Mouse (Mus musculus) midbrain, embryonic 12.5 days (tissue): ENCODE measurements at regions not wholly inside any gene's neighbourhood (a gene's known extent, or its start where the extent isn't known, plus 50 kb on each side); places are given as distances from the start of the nearest gene placed in this dataset.

Experiments used
- ATAC-seq: fragments of 200-750 bp; cut with Nextera tagmentation; 2 replicates; pipeline ENCODE4 v1.8.0; 2017; ENCODE audit warnings: low read depth, moderate TSS enrichment, moderate library complexity; ENCODE audit not compliant: low FRiP score
- H3K27ac ChIP-seq: fragments of 300-500 bp; sonication (generic); replicated peaks from 2 replicates; pipeline ENCODE4 v1.5.1; 2016; ENCODE audit warnings: mild to moderate bottlenecking
- H3K27me3 ChIP-seq: fragments of 300-500 bp; sonication (generic); 2 replicates; pipeline ENCODE4 v1.6.1; 2016; ENCODE audit warnings: mild to moderate bottlenecking
- H3K36me3 ChIP-seq: fragments of 300-500 bp; sonication (generic); 2 replicates; pipeline ENCODE4 v1.6.1; 2016
- H3K4me1 ChIP-seq: fragments of 300-500 bp; sonication (generic); 2 replicates; pipeline ENCODE4 v1.6.1; 2016
- H3K4me2 ChIP-seq: fragments of 300-500 bp; sonication (generic); replicated peaks from 2 replicates; pipeline ENCODE4 v1.6.1; 2016; ENCODE audit warnings: mild to moderate bottlenecking, moderate library complexity
- H3K4me3 ChIP-seq: fragments of 300-500 bp; sonication (generic); 2 replicates; pipeline ENCODE4 v1.5.1; 2016; ENCODE audit warnings: mild to moderate bottlenecking
- H3K9ac ChIP-seq: fragments of 300-500 bp; sonication (generic); replicated peaks from 2 replicates; pipeline ENCODE4 v1.6.1; 2016; ENCODE audit warnings: mild to moderate bottlenecking, moderate library complexity
- H3K9me3 ChIP-seq: fragments of 300-500 bp; sonication (generic); 2 replicates; pipeline ENCODE4 v1.6.1; 2016; ENCODE audit warnings: mild to moderate bottlenecking
- WGBS: fragments of 180-500 bp; shearing (Covaris S2); methylation state at CpG from one replicate; pipeline ENCODE4 v1.1.7; 2016; 5-methylcytosine and 5-hydroxymethylcytosine counted together

DNA sequence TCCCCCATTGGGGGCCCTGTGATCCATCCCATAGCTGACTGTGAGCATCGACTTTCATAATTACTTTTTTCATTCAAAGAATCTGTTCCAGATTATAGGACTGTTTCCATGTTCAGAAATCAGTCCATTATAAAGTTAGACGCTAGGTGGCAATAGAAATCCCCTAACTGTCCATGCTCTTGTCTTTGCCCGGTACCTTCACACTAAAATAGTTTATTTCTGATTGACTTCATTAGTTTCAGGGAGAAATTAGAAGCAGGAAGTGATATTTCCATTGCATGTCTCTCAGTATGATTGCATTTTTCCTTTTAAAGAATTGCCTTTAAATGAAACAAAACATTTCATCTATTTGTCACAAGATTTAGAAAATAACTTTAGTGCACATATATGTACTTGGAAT lies 131.7 kb downstream of the Fbxo8 start:
- H3K36me3 ChIP-seq: no peaks in the 10 kb centered on the region
- WGBS: 21% methylated on average over 3 of the region's 3 CpGs

GRCm38 (mm10) chr8:56684352-56684751 lies 133.5 kb downstream of the Fbxo8 start:
- H3K4me3 ChIP-seq: no peak overlapping the region
- no peak for ATAC-seq
- WGBS: 89% methylated on average over 7 of the region's 7 CpGs

More for the DNA sequence above, 131.7 kb downstream of the Fbxo8 start:
- no peak overlapping the region for H3K4me3 ChIP-seq
- no peak overlapping the region for H3K27ac ChIP-seq
- H3K4me2 ChIP-seq: no peak overlapping the region
- no peak overlapping the region for H3K9ac ChIP-seq
- H3K27me3 ChIP-seq: no peaks in the 10 kb centered on the region
- H3K9me3 ChIP-seq: no peaks in the 10 kb centered on the region
- H3K4me1 ChIP-seq: no peaks in the 10 kb centered on the region
- no peak for ATAC-seq

DNA sequence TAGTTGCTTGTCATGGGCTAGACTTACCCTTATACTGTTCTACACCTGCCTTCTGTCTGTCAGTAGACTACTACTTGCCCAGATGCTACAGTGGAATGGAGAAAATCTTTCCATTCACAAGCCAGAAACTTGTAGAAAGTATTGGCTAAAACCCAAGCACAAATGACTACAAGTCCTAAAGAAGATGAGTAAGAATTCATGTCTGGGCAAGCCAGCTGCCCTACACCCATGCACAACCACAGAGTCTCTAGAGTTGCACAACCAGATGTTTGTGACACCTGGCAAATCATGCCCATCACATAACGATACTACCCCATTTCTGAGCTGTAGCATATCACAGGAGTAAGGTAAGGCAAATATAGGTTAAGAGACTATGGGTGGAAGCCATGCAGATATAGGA lies 144.5 kb downstream of the Fbxo8 start:
- ATAC-seq: no peak
- WGBS: 93% methylated on average over 1 of the region's 1 CpGs
- Histone ChIP-seq H3K36me3 (no peaks in the 10 kb centered on the region), H3K9me3 (no peaks in the 10 kb centered on the region), H3K4me3 (no peak overlapping the region), H3K27me3 (no peaks in the 10 kb centered on the region), H3K4me1 (no peaks in the 10 kb centered on the region), H3K4me2 (no peak overlapping the region), H3K9ac (no peak overlapping the region), H3K27ac (no peak overlapping the region)

More at GRCm38 (mm10) chr8:56684352-56684751, 133.5 kb downstream of the Fbxo8 start:
- H3K4me2 ChIP-seq: no peak overlapping the region
- no peaks in the 10 kb centered on the region for H3K27me3 ChIP-seq
- H3K9me3 ChIP-seq: no peaks in the 10 kb centered on the region
- no peaks in the 10 kb centered on the region for H3K36me3 ChIP-seq
- H3K4me1 ChIP-seq: no peaks in the 10 kb centered on the region
- no peak overlapping the region for H3K27ac ChIP-seq
- H3K9ac ChIP-seq: no peak overlapping the region

- WGBS: 86% methylated on average over 2 of the region's 2 CpGs
Observed at GRCm38 (mm10) chr8:56700580-56701145, 149.8 kb downstream of the Fbxo8 start.

GRCm38 (mm10) chr8:56706377-56706776 lies 155.5 kb downstream of the Fbxo8 start:
- 29% methylated on average over 10 of the region's 10 CpGs for whole genome bisulfite sequencing
- Histone ChIP-seq H3K4me1 (peaks cover 15% of the 10 kb centered on the region), H3K4me3 (0 out of 2 replicates have a peak overlapping the region, but pooled peaks have one; percentile 14), H3K27ac (0 out of 2 replicates have a peak overlapping the region, but pooled peaks have one; percentile 52), H3K27me3 (no peaks in the 10 kb centered on the region), H3K4me2 (peak overlapping the region; percentile 49), H3K36me3 (no peaks in the 10 kb centered on the region), H3K9ac (no peak overlapping the region), H3K9me3 (no peaks in the 10 kb centered on the region)
- no peak; the same call in 1 of the 2 replicates for ATAC-seq

More at GRCm38 (mm10) chr8:56700580-56701145, 149.8 kb downstream of the Fbxo8 start:
- no peaks in the 10 kb centered on the region for H3K9me3 ChIP-seq
- H3K4me3 ChIP-seq: no peak overlapping the region
- no peak overlapping the region for H3K27ac ChIP-seq
- H3K36me3 ChIP-seq: no peaks in the 10 kb centered on the region
- no peak for ATAC-seq
- H3K9ac ChIP-seq: no peak overlapping the region
- H3K4me2 ChIP-seq: no peak overlapping the region
- no peaks in the 10 kb centered on the region for H3K27me3 ChIP-seq
- H3K4me1 ChIP-seq: no peaks in the 10 kb centered on the region

DNA sequence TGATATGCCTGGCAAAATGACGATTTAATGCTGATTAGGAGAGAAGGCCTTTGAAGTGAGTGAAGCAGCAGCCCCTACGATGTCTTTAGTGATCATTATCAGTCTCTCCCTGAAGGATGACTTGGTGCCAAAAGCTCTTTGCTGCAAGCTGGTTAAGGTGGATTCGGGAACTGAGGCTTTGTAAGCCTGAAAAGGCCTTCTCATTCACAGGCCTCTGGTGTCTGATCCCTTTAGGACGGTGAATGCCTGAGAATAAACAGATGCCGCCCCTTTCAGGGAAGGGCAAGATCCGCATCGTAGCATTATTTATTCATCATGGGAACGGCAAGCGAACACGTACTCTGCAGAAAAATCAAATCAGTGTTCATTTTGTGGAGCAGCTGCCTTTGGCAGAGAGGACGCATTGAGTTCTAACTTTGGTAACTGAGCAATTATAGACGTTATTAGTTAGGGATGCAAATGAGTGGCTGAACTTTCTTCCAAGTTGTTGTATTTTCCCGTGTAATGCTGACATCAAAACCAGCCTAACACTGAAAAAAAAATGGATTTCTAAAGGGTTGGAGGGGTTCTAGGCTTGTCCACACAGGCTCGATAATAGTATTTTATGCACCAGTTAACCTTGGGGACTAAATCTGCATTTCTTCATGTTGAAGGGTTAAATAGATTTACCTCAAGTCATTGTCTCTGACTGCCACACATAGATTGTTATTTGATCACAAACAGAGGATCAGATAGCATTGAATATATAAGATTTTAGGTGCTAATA lies 156.2 kb downstream of the Fbxo8 start:
- Histone ChIP-seq H3K36me3 (no peaks in the 10 kb centered on the region), H3K27me3 (no peaks in the 10 kb centered on the region), H3K4me1 (peaks cover 15% of the 10 kb centered on the region), H3K9me3 (no peaks in the 10 kb centered on the region), H3K4me2 (peak overlapping the region; percentile 49), H3K4me3 (0 out of 2 replicates have a peak overlapping the region, but pooled peaks have one; percentile 14), H3K27ac (peak overlapping the region; percentile 52), H3K9ac (no peak overlapping the region; the same call in 1 of the 2 replicates)
- ATAC-seq: peak; percentile 92
- 13% methylated on average over 14 of the region's 14 CpGs for WGBS

DNA sequence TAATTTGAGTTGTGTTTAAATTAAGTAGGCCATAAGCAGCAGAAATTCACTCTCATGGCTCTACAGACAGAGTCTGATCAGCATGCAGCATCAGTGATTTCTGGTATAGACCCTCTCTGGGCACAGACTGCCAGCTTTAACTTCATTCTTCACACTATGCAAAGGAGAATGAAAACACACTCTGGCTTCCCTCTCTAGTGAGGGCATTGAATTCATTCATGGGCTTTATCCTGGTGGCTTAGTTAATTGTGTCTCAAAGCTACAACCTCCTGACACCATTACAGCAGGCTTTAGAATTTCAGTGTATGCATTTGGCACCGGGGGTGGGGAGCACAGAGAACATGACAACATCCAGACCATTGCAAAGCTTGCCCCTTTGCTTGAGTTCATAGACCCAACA lies 169.1 kb downstream of the Fbxo8 start:
- WGBS: 68% methylated on average over 1 of the region's 1 CpGs
- Histone ChIP-seq H3K9me3 (no peaks in the 10 kb centered on the region), H3K36me3 (no peaks in the 10 kb centered on the region), H3K9ac (no peak overlapping the region), H3K27me3 (no peaks in the 10 kb centered on the region), H3K4me3 (no peak overlapping the region), H3K27ac (no peak overlapping the region), H3K4me1 (no peaks in the 10 kb centered on the region), H3K4me2 (no peak overlapping the region)
- no peak for ATAC-seq

DNA sequence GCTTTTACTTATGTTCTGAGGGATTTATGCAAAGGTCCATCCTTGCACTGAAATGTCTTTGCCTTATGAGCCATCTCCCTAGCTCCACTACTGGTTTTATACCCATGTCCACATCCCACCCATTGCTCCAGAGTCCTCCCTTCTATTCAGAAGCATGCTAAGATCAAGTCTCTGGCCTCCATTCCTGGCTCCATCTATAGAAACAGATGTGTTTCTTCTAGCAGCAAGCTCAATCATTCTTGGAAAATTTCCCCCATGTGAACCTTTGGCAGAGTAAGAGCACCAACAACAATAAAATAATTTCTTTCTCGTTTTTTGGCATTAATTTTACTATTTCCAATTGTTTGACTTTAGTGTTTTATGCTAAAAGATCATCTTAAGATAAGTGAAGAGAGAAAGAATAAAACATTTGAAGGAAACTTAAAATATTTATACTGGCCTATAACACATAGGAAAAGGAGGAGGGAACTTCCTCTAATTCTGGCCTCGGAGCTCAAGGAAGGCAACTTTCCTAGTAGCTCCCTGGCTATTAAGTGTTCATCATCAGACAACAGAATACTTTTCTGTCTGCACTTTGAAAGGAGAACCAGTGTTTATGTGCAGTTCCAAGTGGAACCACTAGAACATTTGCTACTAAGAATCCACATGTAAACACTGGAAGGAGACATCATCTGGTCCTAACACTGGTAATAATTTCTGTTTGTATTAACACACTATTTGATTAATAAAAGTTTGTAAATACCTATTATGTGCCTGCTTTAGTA lies 171.8 kb downstream of the Fbxo8 start:
- H3K27me3 ChIP-seq: no peaks in the 10 kb centered on the region
- H3K9ac ChIP-seq: no peak overlapping the region
- no peak for ATAC-seq
- no peaks in the 10 kb centered on the region for H3K4me1 ChIP-seq
- WGBS: 71% methylated on average over 2 of the region's 2 CpGs
- no peak overlapping the region for H3K27ac ChIP-seq
- H3K4me3 ChIP-seq: no peak overlapping the region
- no peaks in the 10 kb centered on the region for H3K36me3 ChIP-seq
- H3K4me2 ChIP-seq: no peak overlapping the region
- H3K9me3 ChIP-seq: no peaks in the 10 kb centered on the region

DNA sequence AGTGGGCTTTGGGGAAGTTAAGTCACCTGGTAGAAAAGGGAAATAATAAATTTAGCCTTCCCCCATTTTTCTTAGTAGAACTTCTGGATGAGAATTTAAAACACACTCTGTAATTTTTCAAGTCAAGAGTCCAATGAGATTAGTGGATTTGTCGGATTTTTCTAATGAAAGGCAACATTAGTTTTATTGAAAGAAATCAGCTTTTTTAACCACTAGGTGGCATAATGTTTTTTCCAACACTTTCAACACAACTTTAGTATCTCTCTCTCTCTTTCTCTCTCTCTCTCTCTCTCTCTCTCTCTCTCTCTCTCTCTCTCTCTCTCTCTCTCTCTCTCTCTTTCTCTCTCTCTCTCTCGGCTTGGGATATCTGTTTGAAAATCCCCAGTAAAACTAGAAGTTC lies 173.7 kb downstream of the Fbxo8 start:
- Histone ChIP-seq H3K9me3 (no peaks in the 10 kb centered on the region), H3K4me3 (no peak overlapping the region), H3K4me1 (no peaks in the 10 kb centered on the region), H3K27me3 (no peaks in the 10 kb centered on the region), H3K4me2 (no peak overlapping the region), H3K36me3 (no peaks in the 10 kb centered on the region), H3K27ac (no peak overlapping the region), H3K9ac (no peak overlapping the region)
- 81% methylated on average over 2 of the region's 2 CpGs for WGBS
- ATAC-seq: no peak

DNA sequence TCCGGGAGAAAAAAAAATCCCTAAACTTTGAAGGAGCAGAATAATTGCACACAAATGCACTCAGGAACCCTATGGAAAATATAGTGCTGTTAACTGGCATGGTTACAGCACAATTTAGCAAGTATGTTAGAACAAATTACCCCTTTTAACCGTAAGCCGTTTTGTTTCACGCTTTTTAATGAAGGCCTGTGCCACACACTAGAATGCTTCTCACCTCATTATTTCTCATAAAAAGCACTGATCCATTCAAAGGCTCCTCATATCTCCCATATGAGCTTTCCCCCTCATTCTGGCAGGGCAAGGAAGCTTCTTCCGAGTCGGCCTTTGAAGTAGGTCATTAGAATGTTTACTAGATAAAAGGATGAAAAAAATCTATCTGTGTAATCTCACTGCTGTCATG lies 182.4 kb downstream of the Fbxo8 start:
- no peak overlapping the region for H3K27ac ChIP-seq
- no peak for ATAC-seq
- H3K9me3 ChIP-seq: no peaks in the 10 kb centered on the region
- H3K4me1 ChIP-seq: no peaks in the 10 kb centered on the region
- no peaks in the 10 kb centered on the region for H3K36me3 ChIP-seq
- 76% methylated on average over 6 of the region's 6 CpGs for WGBS
- no peak overlapping the region for H3K4me3 ChIP-seq
- no peak overlapping the region for H3K9ac ChIP-seq
- no peak overlapping the region for H3K4me2 ChIP-seq
- H3K27me3 ChIP-seq: no peaks in the 10 kb centered on the region

DNA sequence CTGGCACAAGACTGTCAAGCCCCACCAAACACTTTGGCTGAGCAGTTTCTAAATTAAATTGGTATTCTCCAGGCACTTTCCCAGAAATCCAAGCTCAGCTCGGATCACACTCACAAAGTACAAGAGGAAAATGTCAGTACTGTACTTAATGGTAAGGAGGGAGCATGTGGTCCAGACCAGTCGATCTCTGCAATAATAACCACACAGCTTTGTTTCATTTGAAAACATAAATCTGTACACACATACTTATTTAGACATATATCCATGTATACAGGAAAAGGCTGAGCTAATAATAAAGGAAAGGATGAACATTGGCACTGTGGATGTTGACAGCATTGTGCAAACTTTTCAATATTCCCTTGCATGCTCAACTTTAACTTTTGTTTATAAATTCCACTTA lies 184.1 kb downstream of the Fbxo8 start:
- no peak overlapping the region for H3K27ac ChIP-seq
- no peaks in the 10 kb centered on the region for H3K27me3 ChIP-seq
- H3K4me2 ChIP-seq: no peak overlapping the region
- H3K4me3 ChIP-seq: no peak overlapping the region
- ATAC-seq: no peak
- 0 out of 2 replicates have a peak, but pooled peaks cover 3% of the 10 kb centered on the region for H3K9me3 ChIP-seq
- no peaks in the 10 kb centered on the region for H3K4me1 ChIP-seq
- H3K9ac ChIP-seq: no peak overlapping the region
- no peaks in the 10 kb centered on the region for H3K36me3 ChIP-seq
- WGBS: 85% methylated on average over 2 of the region's 2 CpGs

GRCm38 (mm10) chr8:56767034-56767433 lies 216.1 kb downstream of the Fbxo8 start:
- no peaks in the 10 kb centered on the region for H3K36me3 ChIP-seq
- H3K9me3 ChIP-seq: no peaks in the 10 kb centered on the region
- H3K4me2 ChIP-seq: no peak overlapping the region
- no peak overlapping the region for H3K9ac ChIP-seq
- WGBS: 76% methylated on average over 5 of the region's 5 CpGs
- no peaks in the 10 kb centered on the region for H3K4me1 ChIP-seq
- no peaks in the 10 kb centered on the region for H3K27me3 ChIP-seq
- no peak overlapping the region for H3K27ac ChIP-seq
- no peak for ATAC-seq
- no peak overlapping the region for H3K4me3 ChIP-seq
